ENCODE assay signal across 14 mouse cellular contexts in genomic region chr1:155487796-155488195, GRCm38 (mm10).
"Had no signal": no experiment of that assay in that cellular context is flagged by ENCODE, and none has a peak within 500 bp of the region (broad histone marks: within the 10 kb centered on the region; RNA-seq: fewer than 3 reads in every experiment).

No protein-coding gene starts in this region.

- H3K27ac ChIP-seq: left cerebral cortex, adult 2 months; liver, embryonic 13.5 days had no signal

- H3K36me3 ChIP-seq: liver, embryonic 13.5 days had no signal

- H3K4me3 ChIP-seq: left cerebral cortex, adult 2 months; liver, embryonic 13.5 days; myocyte had no signal

- H3K9ac ChIP-seq: liver, embryonic 13.5 days had no signal

- H3K4me2 ChIP-seq: liver, embryonic 13.5 days; midbrain, embryonic 11.5 days had no signal

- DNase-seq: kidney, adult 9 months; kidney, postnatal 14 days; kidney, postnatal 4 days; layer of hippocampus, adult 9-11 months; layer of hippocampus, postnatal 36 days; liver, embryonic 13.5 days; lung, adult 2 months; lung, postnatal 14 days; lung, postnatal 4 days; thymus, adult 18-20 months; thymus, postnatal 36 days had no signal

- H3K9me3 ChIP-seq: liver, embryonic 13.5 days had no signal

- H3K4me1 ChIP-seq: liver, embryonic 13.5 days had no signal
